Comparison of ENCODE assay signal across 22 mouse cellular contexts in genomic region chr13:69456641-69457040, GRCm38 (mm10).
DNase-seq lines count a peak whose midpoint lies in the region; ATAC-seq and TF ChIP-seq lines count a peak whose summit lies in the region.
"Had no signal": no experiment of that assay in that cellular context is flagged by ENCODE, and none has a peak within 500 bp of the region (broad histone marks: within the 10 kb centered on the region; RNA-seq: fewer than 3 reads in every experiment).

No protein-coding gene starts in this region.

- 77% methylated on average over 11 of the region's 11 CpGs for WGBS in intestine, postnatal 0 days
- 78% methylated on average over 11 of the region's 11 CpGs for WGBS in intestine, embryonic 16.5 days
- 69% methylated on average over 11 of the region's 11 CpGs for WGBS in lung, embryonic 15.5 days

- 0 out of 2 replicates have a peak, but pooled peaks have one; percentile 15 for TF ChIP-seq CTCF in intestine, postnatal 0 days (IDR thresholded peaks at IDR 0.05; ENCODE audit: low read depth)

- no peak overlapping the region for H3K4me2 ChIP-seq in intestine, postnatal 0 days (replicated peaks; ENCODE audit: low read depth)
- H3K4me2 ChIP-seq in intestine, embryonic 16.5 days (ENCODE audit: low read depth, low read length): no peak overlapping the region
- H3K4me2 ChIP-seq in lung, embryonic 15.5 days: no peak overlapping the region
- H3K4me2 ChIP-seq: hindbrain, embryonic 13.5 days; midbrain, embryonic 13.5 days had no signal

- H3K9me3 ChIP-seq in intestine, postnatal 0 days (ENCODE audit: control insufficient read depth): no peaks in the 10 kb centered on the region
- H3K9me3 ChIP-seq in intestine, embryonic 16.5 days (ENCODE audit: control insufficient read depth, low read length): no peaks in the 10 kb centered on the region
- H3K9me3 ChIP-seq in lung, embryonic 15.5 days: no peaks in the 10 kb centered on the region
- H3K9me3 ChIP-seq: embryonic facial prominence, embryonic 10.5 days; hindbrain, embryonic 13.5 days; limb, embryonic 12.5 days; midbrain, embryonic 13.5 days had no signal

- H3K27ac ChIP-seq in intestine, postnatal 0 days (ENCODE audit: low read depth, low read length): no peak overlapping the region
- H3K27ac ChIP-seq in intestine, embryonic 16.5 days (ENCODE audit: low read length): no peak overlapping the region
- H3K27ac ChIP-seq in lung, embryonic 15.5 days: 0 out of 2 replicates have a peak overlapping the region, but pooled peaks have one; percentile 18
- H3K27ac ChIP-seq: embryonic facial prominence, embryonic 10.5 days; hindbrain, embryonic 13.5 days; limb, embryonic 12.5 days; midbrain, embryonic 13.5 days; stomach, postnatal 0 days had no signal

- no peaks in the 10 kb centered on the region for H3K27me3 ChIP-seq in intestine, postnatal 0 days (replicated peaks; ENCODE audit: control insufficient read depth, insufficient read depth, low read length)
- H3K27me3 ChIP-seq in intestine, embryonic 16.5 days (replicated peaks; ENCODE audit: control insufficient read depth, insufficient read depth, low read length): no peaks in the 10 kb centered on the region
- no peaks in the 10 kb centered on the region for H3K27me3 ChIP-seq in lung, embryonic 15.5 days
- H3K27me3 ChIP-seq: hindbrain, embryonic 13.5 days; limb, embryonic 12.5 days; midbrain, embryonic 13.5 days had no signal

- no peaks in the 10 kb centered on the region for H3K4me1 ChIP-seq in intestine, postnatal 0 days (replicated peaks; ENCODE audit: control insufficient read depth, insufficient read depth, low read length)
- H3K4me1 ChIP-seq in intestine, embryonic 16.5 days (ENCODE audit: control insufficient read depth, insufficient read depth, low read length): no peaks in the 10 kb centered on the region
- peaks cover 10% of the 10 kb centered on the region for H3K4me1 ChIP-seq in lung, embryonic 15.5 days
- H3K4me1 ChIP-seq: embryonic facial prominence, embryonic 10.5 days; midbrain, embryonic 13.5 days had no signal

- no peaks in the 10 kb centered on the region for H3K36me3 ChIP-seq in intestine, postnatal 0 days (ENCODE audit: control insufficient read depth, insufficient read depth)
- H3K36me3 ChIP-seq in intestine, embryonic 16.5 days (ENCODE audit: control insufficient read depth, insufficient read depth, low read length): no peaks in the 10 kb centered on the region
- H3K36me3 ChIP-seq in lung, embryonic 15.5 days: no peaks in the 10 kb centered on the region
- H3K36me3 ChIP-seq: embryonic facial prominence, embryonic 10.5 days; hindbrain, embryonic 13.5 days; limb, embryonic 12.5 days; midbrain, embryonic 13.5 days had no signal

- no peak overlapping the region for H3K9ac ChIP-seq in intestine, postnatal 0 days (ENCODE audit: low read depth, low read length)
- no peak overlapping the region for H3K9ac ChIP-seq in intestine, embryonic 16.5 days (ENCODE audit: low read depth, low read length)
- no peak overlapping the region for H3K9ac ChIP-seq in lung, embryonic 15.5 days
- H3K9ac ChIP-seq: hindbrain, embryonic 13.5 days; limb, embryonic 12.5 days; midbrain, embryonic 13.5 days had no signal

- H3K4me3 ChIP-seq in intestine, postnatal 0 days (ENCODE audit: low read depth, low read length): no peak overlapping the region
- no peak overlapping the region for H3K4me3 ChIP-seq in intestine, embryonic 16.5 days (ENCODE audit: low read length)
- H3K4me3 ChIP-seq in lung, embryonic 15.5 days: no peak overlapping the region
- H3K4me3 ChIP-seq: embryonic facial prominence, embryonic 10.5 days; hindbrain, embryonic 13.5 days; limb, embryonic 12.5 days; midbrain, embryonic 13.5 days had no signal

- no peak for ATAC-seq in intestine, postnatal 0 days
- ATAC-seq in intestine, embryonic 16.5 days: no peak
- ATAC-seq in lung, embryonic 15.5 days (ENCODE audit: borderline replicate concordance, extremely low read depth, low FRiP score, low TSS enrichment): no peak
- ATAC-seq: forebrain, embryonic 16.5 days; midbrain, embryonic 13.5 days had no signal

- DNase-seq in adrenal gland, adult (ENCODE audit: inconsistent age in 2 of 2, low spot score in 1 of 2): peak; percentile 22 to 64
- DNase-seq in adrenal gland, postnatal 25 days: no peak
- DNase-seq in lung, postnatal 25 days (ENCODE audit: low spot score): no peak
- DNase-seq in ES-CJ7 (ENCODE audit: low read depth, low spot score): peak; percentile 16
- DNase-seq in urinary bladder, postnatal 14 days (ENCODE audit: low spot score): no peak
- DNase-seq: adrenal gland, postnatal 14 days; cerebellum, adult 11 months; cerebellum, adult 9-11 months; gastrocnemius, postnatal 25 days; kidney, adult 9 months; kidney, postnatal 36 days; layer of hippocampus, postnatal 36 days; thymus, postnatal 14 days had no signal

Comparison
In these comparisons a context has a peak if more than half of its experiments do, and no peak if none do; other contexts are left out.
1. DNase-seq: peak in adrenal gland, adult (2 of 2) and ES-CJ7 (single experiment); none in adrenal gland, postnatal 25 days (single experiment), lung, postnatal 25 days (single experiment) and urinary bladder, postnatal 14 days (single experiment).